Comparison of ENCODE assay signal across 15 mouse cellular contexts in the genomic region with DNA sequence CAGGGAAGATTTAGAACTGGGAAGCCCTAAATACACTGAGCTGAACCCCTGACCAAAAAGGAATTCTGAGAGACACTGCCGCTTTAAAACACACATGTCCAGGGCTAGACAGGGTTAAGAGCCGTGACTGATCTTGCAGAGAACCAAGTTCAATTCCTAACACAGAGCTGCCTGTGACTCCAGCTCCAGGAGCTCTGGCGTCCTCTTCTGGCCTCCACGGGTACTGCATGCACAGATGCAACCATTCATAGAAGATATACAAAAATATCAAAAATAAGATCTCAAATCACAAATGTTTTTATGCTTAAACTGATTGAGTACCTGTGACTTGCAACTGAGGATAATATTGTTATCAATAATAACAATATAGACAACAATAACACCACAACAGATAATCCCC. TPM values are rescaled to one million over a fixed set of nuclear protein-coding genes. Genes with fewer than 3 reads are reported as not detected.
DNase-seq lines count a peak whose midpoint lies in the region; ATAC-seq and TF ChIP-seq lines count a peak whose summit lies in the region.
"Had no signal": no experiment of that assay in that cellular context is flagged by ENCODE, and none has a peak within 500 bp of the region (broad histone marks: within the 10 kb centered on the region; RNA-seq: fewer than 3 reads in every experiment).

No protein-coding gene starts in this region.

- H3K27ac ChIP-seq in gastrocnemius, adult 2 months = no peak overlapping the region
- H3K27ac ChIP-seq in intestine, postnatal 0 days (ENCODE audit: low read depth, low read length) = no peak overlapping the region
- no peak overlapping the region for H3K27ac ChIP-seq in heart, embryonic 10.5 days
- H3K27ac ChIP-seq: hindbrain, embryonic 10.5 days; kidney, embryonic 15.5 days; limb, embryonic 15.5 days had no signal

- no peaks in the 10 kb centered on the region for H3K36me3 ChIP-seq in intestine, postnatal 0 days (ENCODE audit: control insufficient read depth, insufficient read depth)
- H3K36me3 ChIP-seq in heart, embryonic 10.5 days = no peaks in the 10 kb centered on the region
- H3K36me3 ChIP-seq: hindbrain, embryonic 10.5 days; kidney, embryonic 15.5 days; limb, embryonic 15.5 days had no signal

- H3K4me2 ChIP-seq in intestine, postnatal 0 days (replicated peaks; ENCODE audit: low read depth) = no peak overlapping the region
- H3K4me2 ChIP-seq: kidney, embryonic 15.5 days; limb, embryonic 15.5 days had no signal

- no peak for ATAC-seq in intestine, postnatal 0 days

- peak; percentile 39 for TF ChIP-seq CTCF in gastrocnemius, adult 2 months (IDR thresholded peaks at IDR 0.05)
- TF ChIP-seq CTCF in lung, adult 2 months (IDR thresholded peaks at IDR 0.05; ENCODE audit: insufficient read depth, low read length) = peak; percentile 52; the same call in 1 of the 2 replicates
- peak; percentile 64 for TF ChIP-seq CTCF in intestine, postnatal 0 days (IDR thresholded peaks at IDR 0.05; ENCODE audit: low read depth)

- H3K4me1 ChIP-seq in lung, adult 2 months (ENCODE audit: control insufficient read depth, insufficient read depth, low read length) = peaks cover 18% of the 10 kb centered on the region
- H3K4me1 ChIP-seq in intestine, postnatal 0 days (replicated peaks; ENCODE audit: control insufficient read depth, insufficient read depth, low read length) = 0 out of 2 replicates have a peak, but pooled peaks cover 2% of the 10 kb centered on the region
- peaks cover 50% of the 10 kb centered on the region for H3K4me1 ChIP-seq in heart, embryonic 10.5 days
- H3K4me1 ChIP-seq: megakaryocyte, embryonic 14.5 days had no signal

- 94% methylated on average over 4 of the region's 4 CpGs for WGBS in lung, adult 2 months
- 82% methylated on average over 4 of the region's 4 CpGs for WGBS in intestine, postnatal 0 days
- 85% methylated on average over 4 of the region's 4 CpGs for WGBS in heart, embryonic 10.5 days

- H3K9ac ChIP-seq in intestine, postnatal 0 days (ENCODE audit: low read depth, low read length) = no peak overlapping the region
- H3K9ac ChIP-seq: kidney, embryonic 15.5 days; limb, embryonic 15.5 days had no signal

- no peak overlapping the region for H3K4me3 ChIP-seq in gastrocnemius, adult 2 months
- no peak overlapping the region for H3K4me3 ChIP-seq in lung, adult 2 months (replicated peaks; ENCODE audit: extremely low read depth, low read depth, low read length)
- no peak overlapping the region for H3K4me3 ChIP-seq in intestine, postnatal 0 days (ENCODE audit: low read depth, low read length)
- H3K4me3 ChIP-seq in heart, embryonic 10.5 days = no peak overlapping the region
- H3K4me3 ChIP-seq: hindbrain, embryonic 10.5 days; kidney, embryonic 15.5 days; limb, embryonic 15.5 days; megakaryocyte, embryonic 14.5 days; myocyte had no signal

- H3K27me3 ChIP-seq in intestine, postnatal 0 days (replicated peaks; ENCODE audit: control insufficient read depth, insufficient read depth, low read length) = no peaks in the 10 kb centered on the region
- no peaks in the 10 kb centered on the region for H3K27me3 ChIP-seq in heart, embryonic 10.5 days (ENCODE audit: insufficient read depth, poor library complexity, severe bottlenecking)
- H3K27me3 ChIP-seq: kidney, embryonic 15.5 days; limb, embryonic 15.5 days had no signal

- no peaks in the 10 kb centered on the region for H3K9me3 ChIP-seq in intestine, postnatal 0 days (ENCODE audit: control insufficient read depth)
- no peaks in the 10 kb centered on the region for H3K9me3 ChIP-seq in heart, embryonic 10.5 days
- H3K9me3 ChIP-seq: hindbrain, embryonic 10.5 days; kidney, embryonic 15.5 days; limb, embryonic 15.5 days; megakaryocyte, embryonic 14.5 days had no signal

- no peak for DNase-seq in gastrocnemius, adult 2 months
- DNase-seq in gastrocnemius, adult 18-20 months (ENCODE audit: low spot score) = no peak
- DNase-seq in lung, adult 2 months = no peak
- DNase-seq in lung, postnatal 36 days = no peak
- DNase-seq in ES-CJ7 (ENCODE audit: low read depth, low spot score) = peak; percentile 32
- DNase-seq in adrenal gland, adult 8-10 months = no peak
- DNase-seq in heart, embryonic 10.5 days (ENCODE audit: low spot score) = no peak
- DNase-seq: layer of hippocampus, postnatal 36 days; spleen, adult 18-20 months had no signal

- intact Hi-C loops in gastrocnemius, adult 2 months (cut with DNase I) = no loop called here

- no peak for TF ChIP-seq POLR2A in lung, adult 2 months (IDR thresholded peaks at IDR 0.05; ENCODE audit: borderline replicate concordance, extremely low read depth, low read depth, low read length)

RNA-seq across cellular contexts. Expression of a gene that starts 20.9 kb away (rescaled TPM):
- 10 to 100 TPM; 15.3 to 21.4 TPM for total RNA-seq in gastrocnemius, adult 2 months (2021)
- 10 to 100 TPM; 13.4 to 14.2 TPM for total RNA-seq in gastrocnemius, adult 18-20 months (2021)
- 62.3 and 73.3 TPM in 2 replicates for polyA plus RNA-seq in lung, adult 2 months (2012; rRNA removed)
- 6.2 and 7.3 TPM in 2 replicates for polyA plus RNA-seq in intestine, postnatal 0 days (2015; fragmentation: Nextera tagmentation; extraction: Ambion mirVana)
- total RNA-seq in adrenal gland, adult 8-10 months (2022) = 10 to 100 TPM; 26.1 to 41.7 (median 33.0) TPM
- 5.4 and 6.6 TPM in 2 replicates for polyA plus RNA-seq in heart, embryonic 10.5 days (2016; fragmentation: Nextera tagmentation; extraction: Ambion mirVana)
